Mouse (Mus musculus): ENCODE data around the gene Ap1g1. TPM values are rescaled to one million over a fixed set of nuclear protein-coding genes. Genes with fewer than 3 reads are reported as not detected.

Gene Ap1g1
- polyA plus RNA-seq (2015; fragmentation: Illumina TruSeq; extraction: RNeasy Lipid Tissue Mini Kit (QIAGEN cat#74804); ENCODE audit: insufficient read depth, low read depth, low replicate concordance) = 20.7 TPM

DNA sequence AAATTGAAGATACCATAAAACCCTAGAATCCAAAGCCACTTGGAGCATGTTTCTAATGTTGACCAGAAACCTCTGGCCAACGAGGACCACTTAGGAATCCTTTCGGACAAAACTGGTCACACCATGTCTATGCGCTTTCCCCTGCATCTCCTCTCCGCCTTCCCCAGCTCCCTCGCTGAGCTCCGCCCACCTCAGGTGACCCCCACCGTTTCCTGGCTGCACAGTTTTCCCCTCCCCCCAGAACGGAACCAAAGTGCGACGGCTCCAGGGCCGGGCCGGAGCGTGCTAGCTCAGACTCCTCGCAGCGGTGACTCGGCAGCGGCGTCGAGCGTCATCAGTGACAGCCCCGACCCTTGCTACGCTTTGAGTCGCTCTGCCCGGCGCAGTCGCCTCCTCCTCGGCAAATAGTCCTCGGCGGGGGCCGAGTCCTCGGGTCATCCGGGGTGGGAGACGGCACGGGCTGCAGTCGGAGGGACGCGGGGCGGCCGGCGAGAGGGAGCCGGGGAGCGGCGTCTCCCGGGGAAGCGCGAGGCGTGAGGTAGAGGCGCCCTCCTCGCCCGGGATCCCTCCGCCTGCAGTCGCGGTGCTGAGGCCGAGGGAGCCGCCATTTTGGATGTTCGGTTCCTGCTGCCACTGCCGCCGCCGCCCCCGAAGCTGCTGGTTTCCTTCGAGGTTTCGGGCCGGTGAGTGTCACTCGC lies at the start of gene Ap1g1:
Gene Ap1g1 (plus strand): TSS at position 275 of the 698 bp plus-strand sequence.

GRCm38 (mm10) chr8:109737237-109738048 lies 40.9 kb upstream of the Ap1g1 start, which contains the start of gene Atxn1l:
TSS of gene Atxn1l (minus strand) at chr8:109737739.

DNA sequence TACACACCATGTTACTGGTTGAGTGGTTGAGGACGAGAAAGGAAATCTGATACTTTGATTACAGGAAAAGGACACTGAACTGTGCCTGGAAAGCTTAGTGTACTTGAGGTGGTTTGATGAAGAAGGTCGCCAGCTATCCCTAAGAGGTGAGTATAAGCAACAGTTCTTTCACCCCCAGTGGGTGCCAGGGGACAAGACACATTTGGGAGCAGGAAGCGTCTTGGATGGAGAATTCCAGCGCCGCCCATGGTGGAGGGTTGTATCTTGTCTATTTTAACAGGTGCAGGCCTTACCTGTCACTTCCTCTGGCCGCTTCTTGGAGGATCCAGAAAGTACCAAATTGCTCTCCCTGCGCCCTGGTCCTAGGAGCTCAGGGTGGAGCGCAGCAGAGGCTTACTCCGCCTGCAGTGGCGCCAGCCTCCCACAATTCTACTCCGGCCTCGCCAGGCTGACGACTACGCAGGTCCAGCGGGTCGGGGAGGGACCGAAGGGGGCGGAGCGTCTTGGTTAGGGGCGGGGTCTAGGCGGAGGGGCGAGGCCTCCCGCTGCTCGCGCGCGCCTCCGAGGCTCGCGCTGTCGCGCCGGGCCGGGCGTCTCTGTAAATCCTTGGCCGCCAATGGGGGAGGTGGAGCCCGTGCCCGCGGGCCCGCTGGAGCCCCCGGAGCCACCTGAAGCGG lies 89.8 kb downstream of the Ap1g1 start, which contains the start of gene Phlpp2:
Gene Phlpp2 (plus strand): TSS at position 540 of the 677 bp plus-strand sequence.

Other genes starting within 250 kb of the Ap1g1 start
- 3.5 TPM for gene Dhx38, start 212.7 kb upstream of the Ap1g1 start, polyA plus RNA-seq (2015; fragmentation: Illumina TruSeq; extraction: RNeasy Lipid Tissue Mini Kit (QIAGEN cat#74804); ENCODE audit: insufficient read depth, low read depth, low replicate concordance)
- gene Txnl4b, start 212.7 kb upstream of the Ap1g1 start, polyA plus RNA-seq (2015; fragmentation: Illumina TruSeq; extraction: RNeasy Lipid Tissue Mini Kit (QIAGEN cat#74804); ENCODE audit: insufficient read depth, low read depth, low replicate concordance) = 1.9 TPM
- 14.1 TPM for gene Hp, start 199.4 kb upstream of the Ap1g1 start, polyA plus RNA-seq (2015; fragmentation: Illumina TruSeq; extraction: RNeasy Lipid Tissue Mini Kit (QIAGEN cat#74804); ENCODE audit: insufficient read depth, low read depth, low replicate concordance)
- 5.6 TPM for gene Dhodh, start 169.9 kb upstream of the Ap1g1 start, polyA plus RNA-seq (2015; fragmentation: Illumina TruSeq; extraction: RNeasy Lipid Tissue Mini Kit (QIAGEN cat#74804); ENCODE audit: insufficient read depth, low read depth, low replicate concordance)
- gene Pkd1l3, start 164.0 kb upstream of the Ap1g1 start, polyA plus RNA-seq (2015; fragmentation: Illumina TruSeq; extraction: RNeasy Lipid Tissue Mini Kit (QIAGEN cat#74804); ENCODE audit: insufficient read depth, low read depth, low replicate concordance) = not detected
- gene Ist1, start 85.3 kb upstream of the Ap1g1 start, polyA plus RNA-seq (2015; fragmentation: Illumina TruSeq; extraction: RNeasy Lipid Tissue Mini Kit (QIAGEN cat#74804); ENCODE audit: insufficient read depth, low read depth, low replicate concordance) = 22.8 TPM
- gene Zfp821, start 73.0 kb upstream of the Ap1g1 start, polyA plus RNA-seq (2015; fragmentation: Illumina TruSeq; extraction: RNeasy Lipid Tissue Mini Kit (QIAGEN cat#74804); ENCODE audit: insufficient read depth, low read depth, low replicate concordance) = 4.0 TPM
- gene Atxn1l, start 40.8 kb upstream of the Ap1g1 start, polyA plus RNA-seq (2015; fragmentation: Illumina TruSeq; extraction: RNeasy Lipid Tissue Mini Kit (QIAGEN cat#74804); ENCODE audit: insufficient read depth, low read depth, low replicate concordance) = 2.8 TPM
- 1.5 TPM for gene Phlpp2, start 90.0 kb downstream of the Ap1g1 start, polyA plus RNA-seq (2015; fragmentation: Illumina TruSeq; extraction: RNeasy Lipid Tissue Mini Kit (QIAGEN cat#74804); ENCODE audit: insufficient read depth, low read depth, low replicate concordance)
- gene Marveld3, start 183.6 kb downstream of the Ap1g1 start, polyA plus RNA-seq (2015; fragmentation: Illumina TruSeq; extraction: RNeasy Lipid Tissue Mini Kit (QIAGEN cat#74804); ENCODE audit: insufficient read depth, low read depth, low replicate concordance) = 6.2 TPM
- 1.6 TPM for gene Tat, start 211.9 kb downstream of the Ap1g1 start, polyA plus RNA-seq (2015; fragmentation: Illumina TruSeq; extraction: RNeasy Lipid Tissue Mini Kit (QIAGEN cat#74804); ENCODE audit: insufficient read depth, low read depth, low replicate concordance)